Mouse (Mus musculus) C2C12 (cell line): Measurements from ENCODE around the gene Gm20604.

ENCODE experiments used
- CTCF ChIP-seq: IDR thresholded peaks from one replicate; pipeline ENCODE4 v1.5.1; 2011; ENCODE audit not compliant: control insufficient read depth, insufficient read depth, insufficient read length
- MYOD1 ChIP-seq: IDR thresholded peaks from one replicate; pipeline ENCODE4 v1.6.1; 2011; ENCODE audit warnings: low read depth; ENCODE audit not compliant: control insufficient read depth, insufficient read length

DNA sequence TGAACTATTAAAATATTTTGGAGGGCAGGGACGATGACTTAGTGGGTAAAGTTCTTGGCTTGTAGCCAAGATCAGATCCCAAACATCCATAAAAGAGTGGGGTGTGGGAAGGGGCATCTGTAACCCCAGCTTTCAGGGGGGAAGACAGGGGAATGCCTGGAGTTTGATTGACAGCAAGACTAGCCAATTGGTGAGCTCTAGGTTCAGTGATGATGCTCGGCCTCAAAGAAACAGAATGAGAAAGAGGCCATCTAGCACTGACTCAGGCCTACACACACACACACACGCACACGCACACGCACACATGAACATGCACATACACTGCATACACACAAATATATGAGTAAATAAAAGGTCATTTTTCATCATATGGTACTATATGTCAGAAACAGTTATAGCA is 48.6 kb downstream of the Gm20604 start:
- TF ChIP-seq MYOD1 = no peak
- TF ChIP-seq CTCF = no peak
